Mouse (Mus musculus) frontal cortex, postnatal 36 days (tissue): Measurements from ENCODE around the gene Frmpd1.

ENCODE experiments used
- DNase-seq, 2 experiments: peaks; one replicate each; pipeline ENCODE4 v3.0.0; 2022; ENCODE audit warnings: low spot score in 2 of 2

Gene Frmpd1

DNA sequence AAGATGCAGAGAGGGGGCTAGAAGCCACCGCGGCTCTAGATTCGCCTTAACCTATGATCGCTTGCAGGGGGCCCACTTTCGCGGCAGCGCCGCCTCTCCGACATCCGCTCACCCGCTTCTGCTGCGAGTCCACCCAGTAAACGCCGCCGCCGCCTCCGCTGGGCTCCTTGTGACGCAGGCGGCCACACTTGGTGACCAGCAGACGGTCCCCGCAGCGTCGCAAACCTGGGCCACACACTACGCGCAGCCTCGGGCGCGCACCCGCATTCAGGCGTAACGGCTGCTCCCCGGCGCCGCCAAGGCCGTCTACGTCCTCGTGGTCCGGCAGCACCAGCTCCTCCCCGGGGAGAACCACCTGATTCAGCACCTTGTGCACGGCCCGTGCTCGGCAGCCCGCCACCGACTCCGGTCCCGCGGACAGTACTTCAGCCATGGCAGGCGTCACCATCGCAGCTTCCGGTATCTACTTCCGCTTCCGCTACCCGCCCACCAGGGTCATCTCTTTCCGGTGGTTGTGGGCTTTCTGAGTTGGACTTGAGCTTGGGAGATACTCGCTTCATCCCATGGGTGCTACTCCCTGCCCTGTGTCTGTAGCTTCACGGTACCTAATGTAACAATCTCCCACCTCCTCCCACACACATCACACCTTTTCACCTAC, 135.6 kb downstream of the Frmpd1 start:
- DNase-seq, result peak; percentile 89 to 91

DNA sequence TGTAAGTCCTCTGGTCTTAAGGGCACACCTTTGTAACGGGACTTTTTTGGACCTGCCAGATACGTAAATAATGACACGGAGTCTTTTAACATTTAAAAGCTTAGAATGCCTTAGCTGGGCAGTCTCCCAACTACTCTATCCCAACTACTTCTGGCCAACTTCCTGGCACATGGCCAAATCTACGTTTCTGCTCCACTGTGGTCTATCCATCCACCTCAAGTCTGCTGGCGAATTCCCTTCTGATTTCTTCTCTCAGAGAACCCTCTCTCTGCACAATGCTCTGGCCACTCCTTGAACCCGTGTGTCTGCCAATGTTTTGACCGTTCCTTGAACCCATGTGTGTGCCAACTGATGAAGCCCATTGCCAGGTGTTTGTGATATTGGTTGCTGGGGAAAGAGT, 146.5 kb downstream of the Frmpd1 start:
- DNase-seq, result no peak

DNA sequence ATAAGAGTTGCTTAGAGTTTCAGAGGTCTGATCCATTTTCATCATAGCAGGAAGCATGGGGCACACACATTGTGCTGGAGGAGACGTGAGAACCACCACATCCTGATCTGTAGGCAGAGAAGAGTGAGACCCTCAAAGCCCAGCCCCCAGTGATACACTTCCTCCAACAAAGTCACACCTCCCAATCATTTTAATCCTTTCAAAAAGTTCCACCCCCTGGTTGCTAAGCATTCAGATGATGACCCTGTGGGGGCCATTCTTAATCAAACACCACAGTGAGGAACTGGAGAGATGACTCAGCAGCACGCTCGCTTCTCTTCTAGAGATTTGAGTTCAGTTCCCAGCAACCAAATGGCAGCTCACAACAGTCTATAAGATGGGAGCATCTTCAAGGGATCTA, 147.8 kb downstream of the Frmpd1 start:
- no peak for DNase-seq
